Mouse (Mus musculus) frontal cortex, adult 2 months (tissue): ENCODE data around the gene Mdk. TPM values are rescaled to one million over a fixed set of nuclear protein-coding genes. Genes with fewer than 3 reads are reported as not detected.

Source experiments
- DNase-seq, 2 experiments: peaks; one replicate each; pipeline ENCODE4 v3.0.0; 2022; ENCODE audit warnings: low spot score in 1 of 2; ENCODE audit errors: extremely low spot score in 1 of 2
- polyA plus RNA-seq: library from polyadenylated mRNA; depleted of rRNA; stranded (reverse); fragments of >200 nt; gene quantifications from 2 replicates; pipeline ENCODE4 v1.2.3, GENCODE M21; 2012

Gene Mdk
- polyA plus RNA-seq, 1 experiment: 53.6 TPM

DNA sequence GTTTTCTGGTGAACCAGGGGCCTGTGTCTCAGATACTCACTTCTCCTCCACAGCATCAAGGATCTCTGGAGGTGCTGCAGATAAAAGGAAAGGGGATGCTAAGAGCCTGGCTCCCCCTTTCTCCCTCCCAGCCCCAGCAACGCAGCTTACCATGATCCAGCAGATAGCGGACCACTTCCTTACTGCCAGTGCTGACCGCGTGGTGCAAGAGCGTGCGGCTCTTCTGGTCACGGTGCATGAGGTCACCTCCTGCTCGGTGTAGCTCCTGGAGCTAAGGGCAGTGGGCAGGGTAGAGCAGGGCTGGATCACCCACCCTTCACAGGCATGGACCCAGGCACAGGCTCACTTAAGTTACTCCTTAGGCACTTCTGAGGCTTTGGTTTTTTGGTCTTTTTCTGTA, 1.9 kb upstream of the Mdk start:
- DNase-seq: no peak

DNA sequence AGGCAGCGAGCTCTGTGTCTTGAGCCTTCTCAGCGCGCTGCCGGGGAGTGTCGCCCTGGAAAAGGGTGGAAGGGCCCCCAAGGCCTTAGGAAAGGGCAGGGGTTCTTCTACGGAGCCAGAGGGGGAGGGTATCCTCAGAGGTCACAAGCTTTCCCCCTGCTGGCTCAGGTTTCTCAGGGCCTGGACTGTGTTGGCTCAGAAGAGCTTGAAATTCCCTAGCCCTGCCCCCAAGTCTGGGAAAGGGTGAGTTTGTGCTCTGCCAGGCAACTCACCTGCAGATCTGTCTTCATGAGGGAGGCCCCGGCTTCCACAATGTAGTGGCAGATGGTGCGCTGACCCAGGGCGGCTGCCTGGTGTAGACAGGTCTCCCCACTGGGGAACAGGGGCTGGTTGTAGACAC, 1.4 kb upstream of the Mdk start:
- no peak for DNase-seq

DNA sequence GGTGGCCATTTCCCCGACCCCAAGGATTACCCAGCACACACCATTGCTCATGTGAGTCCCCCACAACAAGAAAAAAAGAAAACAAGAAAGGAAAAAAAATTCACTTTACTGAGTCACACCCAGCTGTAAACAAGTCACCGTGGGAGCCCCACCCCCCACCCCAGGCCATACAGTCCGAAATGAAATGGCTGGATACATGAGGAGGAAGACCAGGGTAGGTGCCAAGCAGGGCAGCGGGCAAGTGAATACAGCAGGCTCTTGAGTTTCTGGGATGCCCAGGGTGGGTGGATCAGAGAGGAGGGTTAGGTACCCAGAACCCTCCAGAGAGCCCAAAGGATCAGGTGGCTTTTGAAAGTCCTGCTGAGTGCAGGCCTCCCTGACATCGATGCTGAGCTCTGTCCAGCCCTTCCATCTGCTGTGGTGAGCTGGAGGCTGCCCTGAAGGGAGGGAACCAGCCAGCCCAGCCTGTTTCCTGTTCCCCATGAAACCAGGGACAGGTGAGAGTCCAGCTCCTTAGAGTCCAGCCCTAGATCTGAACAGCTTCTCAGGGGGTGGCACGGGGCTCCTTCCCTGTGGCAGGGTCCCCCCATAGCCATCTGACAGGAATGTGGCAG, 747 bp upstream of the Mdk start:
- DNase-seq: no peak

DNA sequence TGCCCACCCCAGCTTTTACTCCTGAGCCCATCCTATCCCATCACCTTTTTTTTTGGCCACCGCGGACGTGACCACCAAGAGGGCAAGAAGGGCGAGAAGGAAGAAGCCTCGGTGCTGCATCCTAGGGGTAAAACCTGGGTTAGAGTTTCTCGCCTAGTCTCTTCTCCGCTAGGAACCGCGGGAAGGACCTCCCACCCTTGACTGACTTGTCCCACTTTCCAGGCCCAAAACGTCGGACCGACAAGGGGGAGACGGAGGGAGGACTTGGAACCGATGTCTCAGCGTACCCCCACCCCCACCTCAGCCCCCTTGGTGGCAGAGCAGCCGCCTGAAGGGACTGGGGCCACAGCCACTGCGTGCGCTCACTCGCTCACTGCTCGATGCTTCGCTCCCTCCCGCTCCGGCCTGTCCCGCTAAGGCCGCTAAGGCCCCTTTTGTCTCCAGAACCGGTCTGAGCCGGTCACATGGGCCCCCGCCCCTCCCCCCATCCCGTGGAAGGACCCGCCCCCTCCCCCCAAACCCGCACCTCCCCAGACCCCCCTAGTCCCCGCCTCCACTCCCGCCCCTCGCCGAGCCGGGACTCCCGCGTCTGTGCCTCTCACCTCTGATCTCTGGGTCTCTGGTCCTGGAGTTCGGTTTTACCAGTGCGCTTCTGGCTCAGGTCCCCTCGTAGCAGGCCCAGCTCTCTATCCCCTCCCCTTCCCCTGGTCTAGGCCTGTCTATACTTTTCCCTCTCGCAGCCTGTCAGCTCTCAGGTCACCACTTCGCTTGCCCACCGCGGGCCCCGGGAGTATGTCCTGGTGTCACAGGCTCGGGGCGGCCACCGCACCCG, 553 bp downstream of the Mdk start:
- DNase-seq: peak in 1 of 2 experiments; percentile 14

DNA sequence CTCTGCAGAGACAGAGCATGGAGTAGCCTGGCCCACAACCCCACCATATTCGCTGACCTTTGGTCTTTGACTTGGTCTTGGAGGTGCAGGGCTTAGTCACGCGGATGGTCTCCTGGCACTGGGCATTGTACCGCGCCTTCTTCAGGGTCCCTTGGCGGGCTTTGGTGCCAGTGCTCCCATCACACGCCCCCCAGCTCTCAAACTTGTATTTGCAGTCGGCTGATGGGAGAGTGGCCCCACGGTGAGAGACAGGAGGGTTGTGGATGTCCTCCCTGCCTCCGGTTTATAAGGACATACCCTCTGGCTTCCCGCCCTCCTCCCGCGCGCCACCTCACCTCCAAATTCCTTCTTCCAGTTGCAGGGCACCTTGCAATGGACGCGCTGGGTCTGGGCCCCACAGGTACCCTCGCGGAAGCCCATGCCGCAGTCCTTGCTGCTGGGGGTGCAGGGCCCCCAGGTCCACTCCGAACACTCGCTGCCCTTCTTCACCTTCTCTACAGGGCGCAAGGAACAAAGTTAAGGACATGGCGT, 1.3 kb downstream of the Mdk start:
- DNase-seq: no peak

DNA sequence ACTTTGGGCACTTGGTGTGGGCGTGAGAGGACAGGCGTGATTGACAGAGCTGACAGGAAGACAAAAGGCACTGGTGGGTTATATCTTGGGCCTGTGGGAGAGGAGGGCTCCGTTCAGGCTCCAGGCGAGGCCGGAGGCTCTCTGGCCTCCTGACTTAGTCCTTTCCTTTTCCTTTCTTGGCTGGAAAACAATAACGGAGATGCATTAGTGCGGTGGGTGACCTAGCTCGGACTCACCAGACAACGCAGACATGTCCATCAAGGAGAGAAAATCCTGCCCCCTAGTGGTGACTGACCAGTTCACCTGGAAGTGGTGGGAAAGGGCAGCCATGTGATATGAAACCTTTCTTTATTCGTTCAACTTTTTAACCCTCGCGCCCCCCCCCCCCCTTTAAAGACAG, 2.2 kb downstream of the Mdk start:
- peak in 1 of 2 experiments; percentile 79 for DNase-seq

DNA sequence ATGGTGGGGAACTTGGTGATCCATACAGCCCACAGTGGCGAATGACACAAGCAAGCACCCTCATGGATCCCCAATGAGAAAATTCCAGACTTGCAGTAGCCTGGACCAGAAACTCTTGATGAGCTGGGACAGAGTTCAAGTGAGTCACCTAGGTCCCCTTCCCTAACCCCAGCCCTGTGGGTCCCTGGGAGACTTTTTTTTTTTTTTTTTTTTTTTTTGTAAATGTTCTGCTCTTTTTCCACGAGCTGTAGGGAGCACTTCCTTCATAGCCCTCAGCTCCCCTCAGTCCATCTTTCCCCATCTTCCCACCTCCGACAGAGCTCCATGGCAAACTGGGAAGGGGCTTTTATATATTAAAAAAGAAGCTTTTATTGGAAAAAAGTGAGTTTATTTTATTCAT, 2.6 kb downstream of the Mdk start:
- no peak for DNase-seq

DNA sequence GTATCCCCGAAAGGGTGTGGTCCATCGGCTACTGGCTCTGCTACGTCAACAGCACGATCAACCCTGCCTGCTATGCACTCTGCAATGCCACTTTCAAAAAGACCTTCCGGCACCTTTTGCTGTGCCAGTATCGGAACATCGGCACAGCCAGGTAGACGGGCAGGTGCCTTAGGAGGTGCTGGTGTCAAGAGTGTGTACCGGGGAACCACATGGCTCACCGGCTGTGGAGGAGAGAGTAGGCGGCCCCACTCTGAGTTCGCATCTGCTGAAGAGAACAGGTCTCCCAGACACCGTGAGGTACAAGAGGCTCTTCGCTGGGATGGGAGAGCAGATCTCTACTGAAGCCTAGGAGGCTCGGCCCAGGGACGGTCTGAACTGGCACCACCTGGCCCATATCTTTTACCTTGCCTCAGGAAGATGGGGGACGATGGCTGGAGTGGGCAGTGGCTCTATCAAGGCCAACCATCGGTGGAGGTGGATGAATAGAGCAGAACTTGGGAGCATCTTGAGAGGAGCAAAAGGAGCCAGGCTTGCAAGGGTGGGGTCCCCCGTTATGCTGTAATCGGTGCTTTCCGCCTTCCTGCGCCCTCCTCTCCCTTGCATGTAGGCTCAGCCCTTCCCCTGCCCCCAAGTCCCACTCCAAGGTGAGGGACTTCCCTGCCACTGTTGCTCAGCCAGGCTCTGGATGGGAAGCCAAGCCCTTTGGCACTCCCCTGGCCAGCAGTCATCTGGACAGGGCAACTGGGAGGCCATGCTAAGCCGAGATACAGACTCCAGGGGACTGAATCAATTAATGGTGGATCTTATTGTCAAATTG, 3.4 kb downstream of the Mdk start:
- DNase-seq: no peak

DNA sequence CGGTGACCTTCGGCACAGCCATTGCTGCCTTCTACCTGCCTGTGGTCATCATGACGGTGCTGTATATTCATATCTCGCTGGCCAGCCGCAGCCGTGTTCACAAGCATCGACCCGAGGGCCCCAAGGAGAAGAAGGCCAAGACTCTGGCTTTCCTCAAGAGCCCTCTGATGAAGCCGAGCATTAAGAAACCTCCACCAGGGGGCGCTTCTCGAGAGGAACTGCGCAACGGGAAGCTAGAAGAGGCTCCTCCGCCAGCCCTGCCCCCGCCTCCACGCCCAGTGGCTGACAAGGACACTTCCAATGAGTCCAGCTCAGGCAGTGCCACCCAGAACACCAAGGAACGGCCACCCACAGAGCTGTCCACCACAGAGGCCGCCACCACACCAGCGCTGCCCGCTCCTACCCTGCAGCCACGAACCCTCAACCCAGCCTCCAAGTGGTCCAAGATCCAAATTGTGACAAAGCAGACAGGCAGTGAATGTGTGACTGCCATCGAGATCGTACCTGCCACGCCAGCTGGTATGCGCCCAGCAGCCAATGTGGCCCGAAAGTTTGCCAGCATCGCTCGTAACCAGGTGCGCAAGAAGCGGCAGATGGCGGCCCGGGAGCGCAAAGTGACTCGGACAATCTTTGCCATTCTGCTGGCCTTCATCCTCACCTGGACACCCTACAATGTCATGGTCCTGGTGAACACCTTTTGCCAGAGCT, 4.1 kb downstream of the Mdk start:
- DNase-seq: peak in 1 of 2 experiments; percentile 92

DNA sequence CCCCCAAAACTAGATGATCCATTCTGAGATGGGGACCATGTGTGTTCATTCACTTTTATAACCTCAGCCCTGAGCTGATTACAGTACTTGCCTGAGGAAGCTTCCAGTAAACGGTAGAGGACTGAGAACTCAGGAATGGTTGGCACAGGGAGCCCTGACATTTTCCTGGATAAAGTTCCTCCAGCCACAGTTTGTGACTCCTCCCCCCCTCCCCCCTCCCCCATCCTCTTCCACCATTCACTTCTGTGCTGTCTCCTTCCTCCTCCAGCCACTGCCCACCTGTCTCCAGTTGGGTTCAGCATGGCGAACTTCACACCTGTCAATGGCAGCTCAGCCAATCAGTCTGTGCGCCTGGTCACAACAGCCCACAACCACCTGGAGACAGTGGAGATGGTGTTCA, 5.1 kb downstream of the Mdk start, which contains the start of gene Chrm4:
Gene Chrm4 (plus strand): TSS at position 301 of the 400 bp plus-strand sequence.
- DNase-seq: no peak

DNA sequence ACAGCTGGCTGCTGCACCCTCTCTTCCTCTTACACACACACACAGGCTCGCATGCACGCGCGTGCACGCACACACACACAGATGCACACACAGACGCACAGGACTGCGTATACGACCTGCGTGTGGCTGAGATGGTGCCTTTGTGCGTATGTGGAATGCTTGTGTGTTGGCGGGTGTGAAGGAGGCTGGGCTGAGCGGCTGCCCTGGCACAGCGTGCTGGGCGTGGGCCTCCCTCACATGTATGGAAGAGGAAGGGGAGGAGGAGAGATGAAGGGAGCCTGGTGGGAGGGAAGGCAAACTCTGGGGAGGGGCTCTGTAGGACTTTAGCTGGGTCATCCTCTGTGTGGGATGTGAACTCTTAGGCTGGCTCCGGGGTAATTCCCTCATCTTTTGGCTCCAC, 6.7 kb downstream of the Mdk start:
- DNase-seq: peak in 1 of 2 experiments; percentile 79

DNA sequence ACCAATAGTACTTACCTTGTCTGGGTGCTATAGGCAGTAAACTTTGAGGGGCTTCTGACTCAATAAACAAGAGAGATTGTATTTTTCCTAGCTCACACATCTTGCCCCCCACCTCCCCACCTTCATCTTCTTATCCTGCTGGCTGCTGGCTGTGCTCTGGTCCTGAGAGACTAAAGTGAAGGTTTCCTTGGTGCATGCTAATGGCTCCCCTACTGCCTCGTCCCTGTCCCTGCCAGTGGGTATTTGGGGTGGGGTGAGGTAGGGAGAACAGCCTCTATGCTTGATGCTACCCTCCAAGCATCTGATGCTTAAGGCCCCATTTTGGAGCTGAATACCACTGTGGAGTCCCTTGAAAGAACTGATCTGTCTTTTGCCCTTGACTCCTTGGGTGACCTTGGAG, 7.4 kb downstream of the Mdk start:
- no peak for DNase-seq

DNA sequence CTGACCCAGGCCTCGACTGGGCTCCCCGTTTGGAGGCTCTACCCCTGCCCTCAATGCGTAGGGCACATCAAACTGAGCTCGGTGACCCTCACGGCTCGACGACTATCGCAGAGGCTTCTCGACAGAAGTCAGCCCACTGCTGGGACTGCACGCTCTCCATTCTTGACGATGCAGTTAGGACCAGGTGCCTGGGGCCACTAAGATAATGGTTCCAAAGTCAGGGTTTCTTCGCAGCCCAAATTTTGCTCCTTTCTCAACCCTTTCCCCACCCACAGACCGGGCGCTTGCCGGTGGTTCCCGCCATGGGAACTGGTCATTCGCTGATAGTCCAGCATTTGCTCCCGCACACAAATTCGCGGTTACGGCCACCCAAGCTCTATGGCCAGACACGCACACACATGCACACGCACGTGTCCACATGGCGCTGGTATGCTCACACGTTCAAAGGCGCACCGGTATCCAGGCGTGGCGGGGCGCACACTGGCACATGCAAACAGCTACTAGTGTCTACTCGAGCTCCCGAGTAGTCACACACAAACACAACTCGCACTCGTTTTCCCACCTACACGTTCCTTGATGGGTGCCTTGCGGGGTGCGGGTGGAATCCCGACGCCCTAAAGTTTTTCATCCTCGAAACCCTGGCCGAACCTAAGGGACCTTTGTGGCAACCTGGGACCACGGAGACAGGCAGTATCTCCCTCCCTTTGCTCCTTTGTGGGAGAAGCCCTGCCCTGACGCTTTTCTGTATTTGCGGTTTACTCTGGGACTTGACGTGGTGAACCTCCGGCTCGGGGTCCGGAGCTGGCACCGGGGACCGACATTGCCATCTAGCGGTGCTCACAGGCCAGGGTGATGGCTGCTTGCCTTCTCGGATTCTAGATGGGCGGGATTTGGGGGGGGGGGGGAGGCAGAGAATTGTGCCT, 8.4 kb downstream of the Mdk start:
- peak in 1 of 2 experiments; percentile 86 for DNase-seq

DNA sequence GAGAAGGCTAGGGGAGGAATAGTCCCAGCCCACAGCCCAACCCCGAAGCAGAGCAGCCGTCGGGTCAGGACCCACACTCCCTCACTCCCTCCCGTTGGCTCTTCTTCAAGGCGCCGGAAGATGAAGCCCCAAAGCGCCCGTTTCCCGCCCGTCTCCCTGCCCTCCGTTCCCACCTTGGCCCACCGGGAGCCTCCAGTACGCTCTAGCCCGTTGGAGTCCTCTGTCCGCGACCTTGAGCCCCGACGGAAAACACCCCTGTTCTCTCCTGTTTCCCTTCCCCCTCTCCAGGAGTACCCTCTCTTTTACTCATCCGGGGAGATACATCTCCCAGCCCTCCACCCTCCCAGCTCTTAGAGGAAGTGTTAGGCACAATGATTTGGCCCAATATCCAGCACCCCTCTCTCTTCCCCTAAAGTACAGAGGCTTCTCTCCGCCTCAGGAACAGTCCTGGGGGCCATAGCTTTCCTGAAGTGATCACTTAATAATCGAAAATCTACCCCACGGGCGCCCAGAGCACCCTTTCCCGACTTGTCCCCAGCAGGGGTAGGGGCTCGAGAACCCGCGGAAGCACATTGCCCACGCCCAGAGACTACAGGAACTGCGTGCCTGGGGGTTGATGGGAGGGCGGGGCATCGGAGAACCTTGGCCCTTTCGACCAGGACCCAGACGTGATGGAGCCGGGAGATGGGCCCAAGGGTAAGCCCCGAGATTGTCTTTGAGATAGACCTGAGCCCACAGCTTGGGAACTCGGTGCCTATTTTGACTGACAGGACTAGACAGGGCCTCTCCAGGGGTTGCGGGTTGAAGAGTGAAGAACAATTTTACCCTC, 9.3 kb downstream of the Mdk start:
- no peak for DNase-seq

DNA sequence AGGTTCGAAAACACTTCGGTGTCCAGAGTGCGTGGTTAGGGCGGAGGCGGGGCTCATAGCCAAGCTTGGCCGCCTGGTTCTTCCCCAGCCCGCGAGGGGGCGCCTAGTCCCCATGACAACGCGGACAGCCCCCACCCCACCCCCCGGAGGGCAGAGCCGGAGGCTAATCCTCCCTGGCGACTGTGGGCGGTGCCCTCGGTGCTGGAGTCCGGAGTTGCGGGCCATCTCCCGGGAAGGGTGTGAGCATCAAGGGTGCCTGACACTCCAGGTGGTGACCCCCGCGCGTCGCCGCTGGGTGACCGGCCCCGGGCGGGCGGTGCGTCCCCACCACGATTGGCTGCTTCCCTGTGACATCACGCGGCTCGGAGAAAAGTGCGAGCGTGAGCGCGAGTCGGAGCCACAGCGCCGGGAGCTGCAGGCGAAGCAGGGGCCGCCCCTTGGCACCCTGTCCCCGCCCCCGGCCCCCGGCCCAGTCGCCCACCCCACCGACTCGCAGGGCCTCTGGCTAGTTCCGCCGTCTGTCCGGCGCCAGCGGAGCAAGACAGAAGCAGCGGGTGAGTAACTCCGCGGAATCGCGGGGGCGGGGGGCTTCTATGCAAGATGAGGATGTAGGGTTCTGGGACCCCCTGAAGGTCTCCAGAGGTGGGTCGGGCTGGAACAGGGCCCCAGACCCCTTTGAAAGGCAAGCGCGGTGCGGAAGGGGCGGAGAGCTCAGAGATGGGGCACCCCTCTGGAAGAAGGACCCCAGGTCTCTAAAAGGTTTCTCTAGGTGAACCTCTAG, 10.1 kb downstream of the Mdk start:
- DNase-seq: peak in 1 of 2 experiments; percentile 84

DNA sequence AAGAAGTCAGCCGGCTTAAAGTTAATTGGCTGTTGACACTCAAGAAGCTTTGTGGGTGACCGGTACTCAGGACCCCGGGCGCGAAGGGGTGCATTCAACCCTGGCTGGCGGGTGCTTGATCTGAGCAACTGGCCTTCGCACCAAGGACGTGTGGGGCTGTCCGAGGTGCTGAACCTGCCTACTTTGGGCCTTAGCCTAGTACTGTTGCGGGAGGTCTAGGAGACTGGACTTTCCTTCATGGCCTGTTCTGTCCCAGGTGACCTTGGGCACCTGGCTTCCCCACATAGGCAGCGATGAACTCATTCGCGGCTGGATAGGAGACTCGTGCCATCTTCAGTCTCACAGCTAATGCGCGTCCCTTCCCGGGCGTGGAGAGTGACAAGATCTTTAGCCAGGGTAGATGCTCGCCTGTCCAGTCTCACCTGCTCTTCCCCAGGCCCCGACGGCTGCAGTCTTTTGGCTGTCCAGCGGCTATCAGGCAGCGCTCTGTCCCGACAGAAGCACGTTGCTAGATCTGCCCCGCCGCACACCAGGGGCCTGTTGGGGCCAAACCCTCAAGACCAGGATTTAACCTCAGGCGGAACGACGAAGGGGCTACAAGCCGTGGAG, 10.8 kb downstream of the Mdk start:
- no peak for DNase-seq

DNA sequence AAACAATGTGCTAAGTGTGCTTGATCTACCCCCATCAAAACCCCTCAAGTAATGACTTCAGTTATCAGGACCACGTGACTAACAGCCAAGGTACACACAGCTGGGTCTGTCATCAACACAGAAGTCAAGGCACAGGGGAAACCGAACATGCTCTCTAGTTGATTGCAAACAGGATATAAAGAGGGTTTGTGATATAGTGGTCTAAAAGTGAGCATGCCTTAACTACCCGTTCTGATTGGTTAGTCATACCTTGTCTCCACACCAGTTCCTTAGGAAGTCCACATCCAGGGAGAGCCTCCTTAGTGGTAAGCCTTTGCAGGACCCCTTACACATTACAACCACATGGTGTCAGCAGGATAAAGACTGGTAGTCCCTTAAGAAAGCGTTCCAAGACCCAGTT, 12.0 kb downstream of the Mdk start:
- DNase-seq: no peak
